Mouse (Mus musculus) forebrain, embryonic 15.5 days (tissue): ENCODE data around the gene Prkar2a. TPM values are rescaled to one million over a fixed set of nuclear protein-coding genes. Genes with fewer than 3 reads are reported as not detected.

ENCODE experiments used
- ATAC-seq: fragments of 200-750 bp; cut with Nextera tagmentation; replicated peaks from 2 replicates; pipeline ENCODE4 v1.8.0; 2017; ENCODE audit warnings: mild to moderate bottlenecking, moderate TSS enrichment, moderate library complexity
- H3K27ac ChIP-seq: fragments of 300-500 bp; sonication (generic); replicated peaks from 2 replicates; pipeline ENCODE4 v1.5.1; 2015; ENCODE audit warnings: mild to moderate bottlenecking, inconsistent platforms
- H3K27me3 ChIP-seq: fragments of 300-500 bp; sonication (generic); 2 replicates; pipeline ENCODE4 v1.6.1; 2015; ENCODE audit warnings: inconsistent platforms
- H3K36me3 ChIP-seq: fragments of 300-500 bp; sonication (generic); 2 replicates; pipeline ENCODE4 v1.6.1; 2015; ENCODE audit warnings: mild to moderate bottlenecking, inconsistent platforms
- H3K4me1 ChIP-seq: fragments of 300-500 bp; sonication (generic); 2 replicates; pipeline ENCODE4 v1.6.1; 2015; ENCODE audit warnings: inconsistent platforms
- H3K4me2 ChIP-seq: fragments of 300-500 bp; sonication (generic); replicated peaks from 2 replicates; pipeline ENCODE4 v1.6.1; 2015; ENCODE audit warnings: mild to moderate bottlenecking, inconsistent platforms
- H3K4me3 ChIP-seq: fragments of 300-500 bp; sonication (generic); 2 replicates; pipeline ENCODE4 v1.5.1; 2015; ENCODE audit warnings: mild to moderate bottlenecking, inconsistent platforms
- H3K9ac ChIP-seq: fragments of 300-500 bp; sonication (generic); replicated peaks from 2 replicates; pipeline ENCODE4 v1.6.1; 2015; ENCODE audit warnings: mild to moderate bottlenecking, inconsistent platforms
- H3K9me3 ChIP-seq: fragments of 300-500 bp; sonication (generic); 2 replicates; pipeline ENCODE4 v1.6.1; 2016; ENCODE audit warnings: inconsistent platforms
- WGBS: fragments of 180-500 bp; shearing (Covaris S2); methylation state at CpG from one replicate; pipeline ENCODE4 v1.1.7; 2015; ENCODE audit warnings: mixed read lengths; 5-methylcytosine and 5-hydroxymethylcytosine counted together
- polyA plus RNA-seq: library from polyadenylated mRNA; unstranded; fragments of >200 nt; fragmentation: Nextera tagmentation; extraction: Ambion mirVana; gene quantifications from 2 replicates; pipeline ENCODE4 v1.2.1, GENCODE M21; 2015

Prkar2a gene
- polyA plus RNA-seq, 1 experiment from 2014 or later: 42.1 TPM

DNA sequence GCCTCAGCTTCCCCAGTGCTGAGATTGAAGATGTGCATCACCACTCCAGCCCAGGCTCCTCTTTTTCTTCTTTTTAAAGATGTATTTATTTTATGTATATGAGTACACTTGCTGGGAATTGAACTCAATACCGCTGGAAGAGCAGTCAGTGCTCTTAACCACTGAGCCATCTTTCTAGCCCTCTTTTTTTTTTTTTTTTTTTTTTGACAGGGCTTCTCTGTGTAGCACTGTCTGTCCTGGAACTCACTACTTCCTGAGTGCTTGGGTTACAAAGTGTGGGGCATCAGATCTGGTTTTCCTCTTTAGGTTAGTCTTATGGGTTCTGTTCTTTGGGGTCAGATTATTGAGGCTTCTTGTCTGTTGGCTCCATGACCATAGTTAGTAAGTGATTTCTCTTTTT lies 5.4 kb downstream of the Prkar2a start:
- ATAC-seq: no peak
- no peak overlapping the region for H3K9ac ChIP-seq
- H3K4me3 ChIP-seq: no peak overlapping the region
- peaks cover 4% of the 10 kb centered on the region; the same call in 1 of the 2 replicates for H3K36me3 ChIP-seq
- H3K27me3 ChIP-seq: no peaks in the 10 kb centered on the region
- 94% methylated on average over 1 of the region's 1 CpGs for WGBS
- H3K4me1 ChIP-seq: peaks cover 28% of the 10 kb centered on the region
- peak overlapping the region; percentile 60; the same call in 1 of the 2 replicates for H3K4me2 ChIP-seq
- no peaks in the 10 kb centered on the region for H3K9me3 ChIP-seq
- H3K27ac ChIP-seq: no peak overlapping the region

DNA sequence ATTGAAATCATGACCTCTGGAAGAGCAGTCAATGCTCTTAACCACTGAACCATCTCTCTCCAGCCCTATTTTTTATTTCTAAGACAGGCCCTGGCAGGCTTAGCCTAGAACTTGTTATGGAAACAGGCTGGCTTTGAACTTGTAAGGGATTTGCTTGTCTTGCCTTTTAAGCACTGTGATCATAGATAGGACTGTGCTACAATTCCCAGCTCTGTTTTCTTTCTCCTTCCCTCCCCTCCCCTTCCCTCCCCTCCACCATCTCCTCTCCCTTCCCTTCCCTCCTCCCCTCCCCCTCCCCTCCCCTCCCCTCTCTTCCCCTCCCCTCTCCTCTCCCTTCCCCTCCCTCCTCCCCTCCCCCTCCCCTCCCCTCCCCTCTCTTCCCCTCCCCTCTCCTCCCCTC lies 13.4 kb downstream of the Prkar2a start:
- Histone ChIP-seq H3K36me3 (peaks cover 4% of the 10 kb centered on the region; the same call in 1 of the 2 replicates), H3K4me1 (peaks cover 9% of the 10 kb centered on the region; the same call in 1 of the 2 replicates), H3K27me3 (no peaks in the 10 kb centered on the region), H3K9me3 (no peaks in the 10 kb centered on the region), H3K27ac (no peak overlapping the region), H3K4me3 (no peak overlapping the region), H3K4me2 (no peak overlapping the region), H3K9ac (no peak overlapping the region)
- ATAC-seq: no peak

DNA sequence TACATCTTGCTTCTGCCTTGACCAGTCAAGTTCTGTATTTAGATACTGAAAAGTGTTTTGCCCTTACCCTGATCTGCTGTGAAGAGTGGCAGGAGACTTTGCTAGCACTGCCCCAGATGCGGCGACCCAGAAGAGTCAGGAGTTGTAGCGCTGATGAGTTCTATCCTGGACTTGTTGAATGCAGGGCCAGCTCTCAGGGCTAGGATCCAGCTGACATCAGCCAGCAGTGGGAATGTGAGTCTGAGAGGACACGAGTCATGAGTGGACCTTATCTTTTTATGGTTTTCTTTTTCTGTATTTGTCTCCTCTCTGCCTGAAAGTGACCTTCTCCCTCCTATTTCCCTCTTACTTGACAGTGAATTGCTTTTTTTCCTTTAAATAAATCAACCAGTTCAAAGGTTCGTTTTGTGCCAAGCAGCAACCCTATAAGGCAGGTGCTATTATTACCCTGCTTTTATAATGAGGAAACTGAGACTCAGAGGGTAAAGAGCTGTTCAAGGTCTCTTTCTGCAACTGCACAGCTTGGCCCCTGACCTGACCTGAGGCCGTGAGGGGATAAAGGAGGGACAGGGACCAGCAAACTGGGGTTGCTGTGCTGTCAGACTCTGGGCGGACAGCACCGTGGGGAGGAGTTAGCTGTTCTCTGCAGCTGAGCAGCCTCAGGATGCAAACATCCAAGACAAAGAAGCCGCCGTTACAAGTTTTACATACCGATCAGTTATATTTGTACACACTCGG lies 14.4 kb downstream of the Prkar2a start:
- no peak for ATAC-seq
- no peaks in the 10 kb centered on the region for H3K36me3 ChIP-seq
- H3K27me3 ChIP-seq: no peaks in the 10 kb centered on the region
- no peak overlapping the region for H3K27ac ChIP-seq
- H3K4me3 ChIP-seq: no peak overlapping the region
- no peak overlapping the region for H3K9ac ChIP-seq
- no peaks in the 10 kb centered on the region for H3K9me3 ChIP-seq
- no peak overlapping the region for H3K4me2 ChIP-seq
- 32% methylated on average over 12 of the region's 12 CpGs for WGBS
- peaks cover 9% of the 10 kb centered on the region; the same call in 1 of the 2 replicates for H3K4me1 ChIP-seq

DNA sequence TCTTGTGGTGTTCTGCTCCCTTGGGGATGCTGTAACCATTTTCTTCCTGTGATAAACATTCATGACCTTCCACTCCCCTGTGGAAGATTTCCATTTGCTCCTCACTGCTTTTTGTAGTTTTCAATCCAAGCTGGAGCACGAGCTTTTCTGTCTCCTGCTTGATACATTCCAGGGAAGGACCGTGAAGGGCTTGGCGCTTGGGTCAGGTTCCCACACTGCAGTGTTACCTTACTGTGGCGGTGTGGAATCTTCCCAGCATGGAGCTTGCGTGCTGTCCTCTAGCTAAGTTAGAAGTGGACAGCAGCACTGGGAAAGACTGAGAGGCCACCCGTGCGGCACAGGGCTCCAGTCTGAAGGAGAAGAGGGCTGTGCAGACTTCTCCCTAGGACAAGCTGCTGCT lies 15.5 kb downstream of the Prkar2a start:
- Histone ChIP-seq H3K4me1 (peaks cover 9% of the 10 kb centered on the region; the same call in 1 of the 2 replicates), H3K36me3 (no peaks in the 10 kb centered on the region), H3K9me3 (no peaks in the 10 kb centered on the region), H3K4me2 (no peak overlapping the region), H3K27ac (no peak overlapping the region), H3K27me3 (no peaks in the 10 kb centered on the region), H3K9ac (no peak overlapping the region), H3K4me3 (no peak overlapping the region)
- no peak for ATAC-seq
- WGBS: 83% methylated on average over 7 of the region's 7 CpGs

DNA sequence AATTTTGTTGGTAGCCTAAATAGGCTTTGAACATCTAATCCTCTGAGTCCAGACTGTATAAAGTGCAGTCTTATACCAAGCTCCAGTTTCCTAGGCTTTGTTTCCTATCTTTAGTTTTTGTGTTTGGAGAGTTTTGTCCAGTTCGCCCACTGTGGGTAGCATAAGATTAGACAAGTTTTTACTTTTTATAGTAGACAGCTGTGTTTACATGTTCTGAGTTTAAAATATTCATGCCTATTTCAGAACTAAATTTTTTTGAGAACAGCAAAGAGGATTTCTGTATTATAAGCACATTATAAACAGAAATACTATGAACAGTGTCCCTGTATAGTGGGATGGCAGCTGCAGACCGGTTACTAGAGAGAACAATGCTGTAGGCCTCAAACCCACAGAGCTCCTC lies 18.1 kb downstream of the Prkar2a start:
- no peaks in the 10 kb centered on the region for H3K27me3 ChIP-seq
- H3K4me3 ChIP-seq: no peak overlapping the region
- H3K27ac ChIP-seq: no peak overlapping the region
- H3K9me3 ChIP-seq: no peaks in the 10 kb centered on the region
- WGBS: 80% methylated on average over 2 of the region's 2 CpGs
- no peak overlapping the region for H3K4me2 ChIP-seq
- ATAC-seq: no peak
- no peak overlapping the region for H3K9ac ChIP-seq
- H3K36me3 ChIP-seq: no peaks in the 10 kb centered on the region
- peaks cover 9% of the 10 kb centered on the region; the same call in 1 of the 2 replicates for H3K4me1 ChIP-seq

DNA sequence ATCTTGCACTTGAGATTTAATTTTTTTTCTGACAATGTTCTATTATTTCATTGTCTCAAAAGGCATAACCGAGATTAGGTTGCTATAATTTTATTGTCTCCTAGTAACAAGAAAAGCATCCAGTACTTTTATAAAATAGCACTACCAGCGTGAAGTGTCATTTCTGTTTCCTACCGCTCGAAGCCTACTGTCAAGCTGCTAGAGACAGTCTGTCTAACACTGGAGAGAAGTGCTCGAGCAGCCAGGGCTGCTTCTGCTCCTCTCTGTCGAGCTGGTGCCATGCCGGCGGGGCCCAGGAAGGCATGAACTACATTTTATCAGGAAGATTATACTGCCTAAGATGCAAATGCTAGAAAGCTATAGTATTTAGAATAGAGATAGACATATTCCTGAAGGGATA lies 19.7 kb downstream of the Prkar2a start:
- WGBS: 88% methylated on average over 8 of the region's 8 CpGs
- peaks cover 2% of the 10 kb centered on the region; the same call in 1 of the 2 replicates for H3K4me1 ChIP-seq
- no peaks in the 10 kb centered on the region for H3K9me3 ChIP-seq
- no peak overlapping the region for H3K9ac ChIP-seq
- no peaks in the 10 kb centered on the region for H3K36me3 ChIP-seq
- H3K27ac ChIP-seq: no peak overlapping the region
- ATAC-seq: no peak
- no peaks in the 10 kb centered on the region for H3K27me3 ChIP-seq
- H3K4me3 ChIP-seq: no peak overlapping the region
- H3K4me2 ChIP-seq: no peak overlapping the region

DNA sequence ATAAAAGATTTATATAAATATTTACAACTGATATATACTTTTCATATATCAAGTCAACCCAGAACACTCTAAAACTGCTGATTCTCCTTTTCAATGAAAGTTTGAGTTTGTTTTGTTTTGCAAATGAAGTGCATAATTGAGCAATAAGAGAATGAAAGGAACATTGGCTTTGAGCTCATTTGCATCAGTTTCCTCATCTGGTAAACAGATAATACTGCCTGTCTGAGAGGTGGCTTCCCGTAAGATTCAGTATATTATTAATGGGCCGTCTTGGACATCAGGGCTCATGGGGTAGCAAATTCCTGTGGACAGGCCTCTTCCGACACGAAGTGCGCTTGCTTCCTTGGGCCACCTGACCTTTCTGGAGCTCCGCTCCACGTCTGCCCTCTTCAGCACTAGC lies 21.7 kb downstream of the Prkar2a start:
- Histone ChIP-seq H3K27ac (no peak overlapping the region), H3K4me2 (no peak overlapping the region), H3K27me3 (no peaks in the 10 kb centered on the region), H3K4me1 (no peaks in the 10 kb centered on the region), H3K9ac (no peak overlapping the region), H3K36me3 (no peaks in the 10 kb centered on the region; the same call in 1 of the 2 replicates), H3K4me3 (no peak overlapping the region), H3K9me3 (no peaks in the 10 kb centered on the region)
- WGBS: 79% methylated on average over 7 of the region's 7 CpGs
- no peak for ATAC-seq

DNA sequence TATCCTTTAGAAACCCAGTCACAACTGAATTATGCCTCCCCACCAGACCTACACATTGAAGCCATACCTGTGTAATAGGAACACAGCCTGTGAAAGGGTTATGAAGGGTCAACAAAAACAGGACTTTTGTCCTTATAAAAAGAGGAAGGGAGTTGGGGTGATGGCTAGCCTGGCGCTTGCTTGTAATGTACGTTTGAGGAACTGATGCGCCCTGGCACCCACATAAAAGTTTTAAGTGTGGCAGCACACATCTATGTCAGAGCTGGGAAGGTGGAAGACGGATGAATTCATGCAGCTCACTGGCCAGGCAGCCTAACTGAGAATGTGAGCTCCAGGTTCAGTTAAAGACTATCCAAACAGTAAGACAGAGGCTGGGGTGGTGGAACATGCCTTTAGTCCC lies 27.1 kb downstream of the Prkar2a start:
- Histone ChIP-seq H3K27ac (no peak overlapping the region), H3K4me3 (no peak overlapping the region), H3K27me3 (no peaks in the 10 kb centered on the region), H3K36me3 (peaks cover 8% of the 10 kb centered on the region), H3K4me2 (no peak overlapping the region), H3K9me3 (no peaks in the 10 kb centered on the region), H3K4me1 (no peaks in the 10 kb centered on the region), H3K9ac (no peak overlapping the region)
- no peak for ATAC-seq
- WGBS: 90% methylated on average over 4 of the region's 4 CpGs

DNA sequence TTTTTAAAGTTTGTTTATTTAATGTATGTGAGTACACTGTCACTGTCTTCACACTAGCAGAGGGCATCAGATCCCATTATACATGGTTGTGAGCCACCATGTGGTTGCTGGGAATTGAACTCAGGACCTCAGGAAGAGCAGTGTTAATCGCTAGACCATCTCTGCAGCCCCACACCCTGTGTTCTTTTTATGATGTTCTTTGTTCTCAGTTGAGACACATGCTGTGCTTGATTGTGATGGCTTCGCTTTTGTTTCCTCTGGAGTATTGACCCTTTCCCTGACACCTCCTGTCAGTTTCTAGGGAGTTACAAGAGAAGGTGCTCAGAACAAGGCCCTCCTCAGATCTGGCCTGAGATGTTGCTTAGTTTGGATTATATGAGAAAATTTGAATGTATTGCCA lies 34.6 kb downstream of the Prkar2a start:
- Histone ChIP-seq H3K4me1 (no peaks in the 10 kb centered on the region), H3K27ac (no peak overlapping the region), H3K4me3 (no peak overlapping the region), H3K36me3 (peaks cover 25% of the 10 kb centered on the region), H3K9ac (no peak overlapping the region), H3K27me3 (no peaks in the 10 kb centered on the region), H3K4me2 (no peak overlapping the region), H3K9me3 (no peaks in the 10 kb centered on the region)
- 22% methylated on average over 2 of the region's 2 CpGs for WGBS
- ATAC-seq: no peak

DNA sequence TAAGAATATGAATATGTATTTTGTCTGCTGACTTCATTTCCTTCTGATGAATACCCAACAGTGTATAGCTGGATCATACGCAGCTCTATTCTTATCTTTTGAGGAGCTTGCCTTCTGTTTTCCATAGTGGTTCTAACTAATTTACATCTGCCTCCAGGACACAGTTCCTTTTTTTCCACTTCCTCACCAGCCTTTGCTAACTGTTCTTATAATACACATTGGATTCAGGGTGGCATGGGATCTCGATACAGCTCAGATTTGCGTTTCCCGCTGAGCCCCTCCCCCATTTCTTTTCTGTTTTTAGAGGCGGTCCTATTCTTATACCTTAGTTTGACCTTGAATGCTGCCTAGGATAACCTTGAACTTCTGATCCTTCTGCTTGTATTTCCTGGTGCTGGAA lies 37.0 kb downstream of the Prkar2a start:
- H3K27me3 ChIP-seq: no peaks in the 10 kb centered on the region
- H3K9ac ChIP-seq: no peak overlapping the region
- no peak overlapping the region for H3K27ac ChIP-seq
- H3K36me3 ChIP-seq: peaks cover 21% of the 10 kb centered on the region
- H3K4me3 ChIP-seq: no peak overlapping the region
- no peak for ATAC-seq
- no peaks in the 10 kb centered on the region for H3K9me3 ChIP-seq
- 88% methylated on average over 5 of the region's 5 CpGs for WGBS
- H3K4me2 ChIP-seq: no peak overlapping the region
- H3K4me1 ChIP-seq: no peaks in the 10 kb centered on the region

DNA sequence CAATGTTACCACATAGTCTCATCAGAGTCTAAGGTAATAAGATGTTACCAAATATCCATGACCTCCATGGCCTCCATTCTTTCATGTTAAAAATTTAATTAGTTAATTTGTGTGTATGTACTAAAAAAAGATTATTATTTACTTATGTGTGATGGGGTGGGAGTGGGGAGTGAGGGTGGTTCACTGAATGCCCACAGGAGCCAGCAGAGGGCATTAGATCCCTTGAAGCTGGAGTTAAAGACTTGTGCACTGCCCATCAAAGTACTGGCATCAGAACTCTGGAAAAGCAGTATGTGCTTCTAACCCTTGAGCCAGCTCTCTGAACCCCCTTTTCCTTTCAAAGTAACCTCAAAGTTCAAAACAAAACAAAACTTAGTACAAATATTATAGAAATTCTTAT lies 39.9 kb downstream of the Prkar2a start:
- ATAC-seq: no peak

DNA sequence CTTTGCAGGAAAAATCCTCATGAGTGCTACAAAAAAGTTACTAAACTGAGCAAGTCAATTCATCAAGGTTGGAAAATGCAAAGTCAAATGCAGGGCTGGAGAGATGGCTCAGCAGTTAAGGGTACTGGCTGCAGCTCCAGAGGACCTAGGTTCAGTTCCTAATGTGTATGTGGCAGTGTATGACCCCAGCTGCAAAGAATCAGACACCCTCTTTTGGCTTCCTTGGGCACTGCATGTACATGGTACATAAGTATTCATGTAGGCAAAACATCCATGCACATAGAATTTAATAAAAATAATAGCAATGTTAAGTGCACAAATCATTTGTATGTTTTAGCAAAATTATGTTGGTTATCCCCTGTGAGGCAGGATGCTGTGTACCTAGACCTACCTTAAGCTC lies 43.3 kb downstream of the Prkar2a start:
- Histone ChIP-seq H3K27ac (no peak overlapping the region), H3K27me3 (no peaks in the 10 kb centered on the region), H3K4me2 (no peak overlapping the region), H3K4me1 (no peaks in the 10 kb centered on the region), H3K9me3 (no peaks in the 10 kb centered on the region), H3K4me3 (no peak overlapping the region), H3K36me3 (peaks cover 44% of the 10 kb centered on the region), H3K9ac (no peak overlapping the region)
- no peak for ATAC-seq

More for the DNA sequence above, 39.9 kb downstream of the Prkar2a start:
- H3K4me1 ChIP-seq: no peaks in the 10 kb centered on the region
- no peak overlapping the region for H3K4me2 ChIP-seq
- H3K27ac ChIP-seq: no peak overlapping the region
- H3K36me3 ChIP-seq: peaks cover 22% of the 10 kb centered on the region
- no peaks in the 10 kb centered on the region for H3K27me3 ChIP-seq
- H3K9me3 ChIP-seq: no peaks in the 10 kb centered on the region
- H3K4me3 ChIP-seq: no peak overlapping the region
- H3K9ac ChIP-seq: no peak overlapping the region

DNA sequence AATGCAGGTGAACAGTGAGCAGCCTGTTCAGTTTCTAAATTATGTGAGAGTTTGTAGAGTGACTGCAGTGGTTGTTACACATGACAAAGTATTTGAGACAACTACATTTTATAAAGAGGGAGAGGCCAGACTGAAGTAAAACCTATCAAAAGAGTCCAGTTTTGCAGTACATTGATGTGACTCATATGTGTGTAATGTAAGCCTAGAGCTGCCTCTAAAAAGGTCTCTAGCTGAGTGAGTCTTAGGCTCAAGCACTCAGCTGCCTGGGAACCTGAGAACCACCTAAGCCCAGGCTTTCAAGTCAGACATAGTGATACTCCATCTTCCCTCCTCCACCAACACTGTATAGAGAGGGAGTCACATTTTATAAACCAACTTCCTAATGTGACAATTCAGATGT lies 45.5 kb downstream of the Prkar2a start:
- Histone ChIP-seq H3K4me1 (no peaks in the 10 kb centered on the region), H3K4me3 (no peak overlapping the region), H3K36me3 (peaks cover 34% of the 10 kb centered on the region), H3K27me3 (no peaks in the 10 kb centered on the region), H3K9ac (no peak overlapping the region), H3K27ac (no peak overlapping the region), H3K4me2 (no peak overlapping the region), H3K9me3 (no peaks in the 10 kb centered on the region)
- no peak for ATAC-seq
